Mouse (Mus musculus): ENCODE results near the gene Mmp21. TPM values are rescaled to one million over a fixed set of nuclear protein-coding genes. Genes with fewer than 3 reads are reported as not detected.

Mmp21 gene
- total and polyA plus RNA-seq, 3 experiments, result 0.17 TPM; not detected in 2

GRCm38 (mm10) chr7:133684110-133684509 lies 4.2 kb upstream of the Mmp21 start:
- in situ Hi-C loops (cut with MboI; ENCODE audit: low pct_ligation_motif_present, low pct_unique_long_range_greater_than_20kb, low sequenced_read_pairs), result no loop called here
- Histone ChIP-seq H3K4me2 (ENCODE audit: insufficient read depth, low read depth, poor library complexity, severe bottlenecking) (no peak overlapping the region), H3K27me3 (replicated peaks) (no peaks in the 10 kb centered on the region), H3K9me3 (replicated peaks; ENCODE audit: low read length) (peaks cover 20% of the 10 kb centered on the region), H3K36me3 (replicated peaks in 1 of 2; ENCODE audit: control insufficient read depth in 1 of 2, insufficient read depth in 1 of 2, low read length in 1 of 2) (peaks cover 21 to 34% of the 10 kb centered on the region in 2 experiments), H3K79me2 (replicated peaks; ENCODE audit: control insufficient read depth, extremely low read depth, insufficient read depth, poor library complexity, severe bottlenecking) (no peaks in the 10 kb centered on the region), H3K9ac (ENCODE audit: insufficient read depth, low read depth) (no peak overlapping the region), H3K4me3 (replicated peaks in 1 of 3; ENCODE audit: low read depth in 2 of 3, low read length in 2 of 3, poor library complexity in 1 of 3) (no peak overlapping the region), H3K4me1 (ENCODE audit: control insufficient read depth in 1 of 2, insufficient read depth in 2 of 2) (peaks cover 5 to 21% of the 10 kb centered on the region in 2 experiments), H3K27ac (ENCODE audit: insufficient read depth, low read depth) (no peak overlapping the region)
- dilution Hi-C loops (cut with MboI; ENCODE audit: extremely low pct_ligation_motif_present, extremely low pct_unique_long_range_greater_than_20kb, low sequenced_read_pairs), result no loop called here
- no peak for TF ChIP-seq MAZ (IDR thresholded peaks at IDR 0.05; ENCODE audit: low read depth, low read length)
- TF ChIP-seq CTCF (conservative IDR thresholded peaks at IDR 0.05 in 1 of 2, IDR thresholded peaks at IDR 0.05 in 1 of 2; ENCODE audit: low read depth in 2 of 2, low read length in 2 of 2), result peak; percentile 25 to 64; a peak in 2 of 4 replicates
- no peak for TF ChIP-seq NELFE (IDR thresholded peaks at IDR 0.05; ENCODE audit: low read depth, low read length)
- TF ChIP-seq ELF1 (IDR thresholded peaks at IDR 0.05; ENCODE audit: low read depth, low read length), result no peak
- peak; percentile 46; the same call in 1 of the 2 replicates for TF ChIP-seq MYC (IDR thresholded peaks at IDR 0.05; ENCODE audit: low read depth, low read length)
- no peak for TF ChIP-seq ETS1 (conservative IDR thresholded peaks at IDR 0.05; ENCODE audit: low read depth, low read length)
- no peak for TF ChIP-seq USF2 (conservative IDR thresholded peaks at IDR 0.05; ENCODE audit: low read depth, low read length)
- TF ChIP-seq ZNF384 (IDR thresholded peaks at IDR 0.05; ENCODE audit: low read depth, low read length), result no peak
- no peak for TF ChIP-seq POLR2AphosphoS2 (IDR thresholded peaks at IDR 0.05; ENCODE audit: low read depth, low read length)
- no peak for TF ChIP-seq MAX (IDR thresholded peaks at IDR 0.05; ENCODE audit: low read length)
- TF ChIP-seq MEF2A (IDR thresholded peaks at IDR 0.05; ENCODE audit: borderline replicate concordance, low read depth, low read length), result no peak
- TF ChIP-seq ZC3H11A (IDR thresholded peaks at IDR 0.05; ENCODE audit: low read depth, low read length), result no peak
- TF ChIP-seq JUN (IDR thresholded peaks at IDR 0.05; ENCODE audit: insufficient read depth, low read depth, low read length), result no peak
- TF ChIP-seq E2F4 (IDR thresholded peaks at IDR 0.05; ENCODE audit: insufficient replicate concordance, low read depth, low read length), result no peak
- TF ChIP-seq RAD21 (IDR thresholded peaks at IDR 0.05; ENCODE audit: low read depth, low read length), result peak; percentile 40
- peak; percentile 21 for DNase-seq (ENCODE audit: extremely low read depth)

GRCm38 (mm10) chr7:133683626-133684025 lies 3.8 kb upstream of the Mmp21 start:
- no peak overlapping the region for H3K9ac ChIP-seq (ENCODE audit: insufficient read depth, low read depth)
- TF ChIP-seq MXI1 (IDR thresholded peaks at IDR 0.05; ENCODE audit: low read depth, low read length) (no peak), ELF1 (IDR thresholded peaks at IDR 0.05; ENCODE audit: low read depth, low read length) (no peak), TCF12 (IDR thresholded peaks at IDR 0.05; ENCODE audit: low read depth, low read length) (no peak), MEF2A (IDR thresholded peaks at IDR 0.05; ENCODE audit: borderline replicate concordance, low read depth, low read length) (no peak), ZKSCAN1 (IDR thresholded peaks at IDR 0.05; ENCODE audit: borderline replicate concordance, low read depth, low read length) (no peak), CTCF (conservative IDR thresholded peaks at IDR 0.05 in 1 of 2, IDR thresholded peaks at IDR 0.05 in 1 of 2; ENCODE audit: low read depth in 2 of 2, low read length in 2 of 2) (no peak), BHLHE40 (IDR thresholded peaks at IDR 0.05; ENCODE audit: low read depth, low read length) (no peak), JUN (IDR thresholded peaks at IDR 0.05; ENCODE audit: insufficient read depth, low read depth, low read length) (no peak), NRF1 (IDR thresholded peaks at IDR 0.05; ENCODE audit: low read depth, low read length) (no peak), CHD2 (IDR thresholded peaks at IDR 0.05; ENCODE audit: low read length) (no peak), MAZ (IDR thresholded peaks at IDR 0.05; ENCODE audit: low read depth, low read length) (no peak), ZNF384 (IDR thresholded peaks at IDR 0.05; ENCODE audit: low read depth, low read length) (no peak), JUND (conservative IDR thresholded peaks at IDR 0.05; ENCODE audit: low read depth, low read length) (no peak), POLR2AphosphoS2 (IDR thresholded peaks at IDR 0.05; ENCODE audit: low read depth, low read length) (no peak)
- in situ Hi-C loops (cut with MboI; ENCODE audit: low pct_ligation_motif_present, low pct_unique_long_range_greater_than_20kb, low sequenced_read_pairs) (no loop called here), dilution Hi-C loops (cut with MboI; ENCODE audit: extremely low pct_ligation_motif_present, extremely low pct_unique_long_range_greater_than_20kb, low sequenced_read_pairs) (no loop called here)
- no peak overlapping the region for H3K4me3 ChIP-seq (replicated peaks in 1 of 3; ENCODE audit: low read depth in 2 of 3, low read length in 2 of 3, poor library complexity in 1 of 3)
- no peak overlapping the region for H3K4me2 ChIP-seq (ENCODE audit: insufficient read depth, low read depth, poor library complexity, severe bottlenecking)
- peaks cover 15% of the 10 kb centered on the region for H3K9me3 ChIP-seq (replicated peaks; ENCODE audit: low read length)
- H3K79me2 ChIP-seq (replicated peaks; ENCODE audit: control insufficient read depth, extremely low read depth, insufficient read depth, poor library complexity, severe bottlenecking), result no peaks in the 10 kb centered on the region
- DNase-seq (ENCODE audit: extremely low read depth), result peak; percentile 53
- H3K27me3 ChIP-seq (replicated peaks), result no peaks in the 10 kb centered on the region
- H3K36me3 ChIP-seq (replicated peaks in 1 of 2; ENCODE audit: control insufficient read depth in 1 of 2, insufficient read depth in 1 of 2, low read length in 1 of 2), result peaks cover 17 to 29% of the 10 kb centered on the region in 2 experiments
- H3K27ac ChIP-seq (ENCODE audit: insufficient read depth, low read depth), result no peak overlapping the region
- peaks cover 5 to 21% of the 10 kb centered on the region in 2 experiments for H3K4me1 ChIP-seq (ENCODE audit: control insufficient read depth in 1 of 2, insufficient read depth in 2 of 2)

All from CH12.LX (cell line).